Mouse (Mus musculus) testis, adult 2 months (tissue): ENCODE data around the gene Nphs1.

Experiments used
- CTCF ChIP-seq: fragments of 200-500 bp; IDR thresholded peaks from 2 replicates; pipeline ENCODE4 v1.5.1; 2012; ENCODE audit warnings: low read depth, mild to moderate bottlenecking, inconsistent platforms, low read length, moderate library complexity; ENCODE audit not compliant: control insufficient read depth, insufficient read depth, insufficient replicate concordance
- POLR2A ChIP-seq: fragments of 200-500 bp; IDR thresholded peaks from 2 replicates; pipeline ENCODE4 v1.6.1; 2012; ENCODE audit warnings: low read depth, mild to moderate bottlenecking, inconsistent platforms, low read length, moderate library complexity; ENCODE audit not compliant: control insufficient read depth

DNA sequence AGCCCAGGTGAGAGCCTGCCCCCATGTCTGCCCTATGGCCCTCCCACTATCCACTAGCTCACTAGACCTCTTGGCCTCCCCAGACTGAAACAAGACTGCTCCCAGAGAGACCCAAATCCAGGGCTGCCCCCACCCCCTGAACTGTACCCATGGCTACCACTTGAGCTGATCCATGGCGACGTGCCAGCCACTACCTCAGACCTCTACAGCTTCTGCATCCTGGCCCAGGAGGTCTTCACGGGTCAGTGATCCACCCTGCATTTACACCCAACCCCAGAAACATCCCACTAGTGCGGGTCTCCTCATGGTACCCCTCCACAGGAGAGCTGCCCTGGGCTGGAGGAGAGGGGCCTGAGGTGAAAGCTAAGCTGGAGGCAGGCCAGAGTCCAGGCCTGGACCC is 62.3 kb downstream of the Nphs1 start:
- TF ChIP-seq CTCF (no peak), POLR2A (no peak)
